Mouse (Mus musculus): ENCODE measurements around the gene Tnnt2. TPM values are rescaled to one million over a fixed set of nuclear protein-coding genes. Genes with fewer than 3 reads are reported as not detected.

The Tnnt2 gene
- polyA plus RNA-seq, 1 experiment from 2014 or later = 6.0 TPM

- Histone ChIP-seq H3K27me3 (ENCODE audit: insufficient read depth, low read length) (no peaks in the 10 kb centered on the region), H3K4me1 (ENCODE audit: insufficient read depth) (no peaks in the 10 kb centered on the region)
- no peak for ATAC-seq (ENCODE audit: insufficient read depth)
These were observed 55.5 kb downstream of the Tnnt2 start for GRCm38 (mm10) chr1:135891424-135892216.

GRCm38 (mm10) chr1:135892233-135892632, 56.1 kb downstream of the Tnnt2 start:
- WGBS = 62% methylated on average over 6 of the region's 6 CpGs

More at GRCm38 (mm10) chr1:135891424-135892216, 55.5 kb downstream of the Tnnt2 start:
- Histone ChIP-seq H3K9ac (no peak overlapping the region), H3K4me2 (no peak overlapping the region), H3K4me3 (ENCODE audit: low read depth, low read length) (no peak overlapping the region), H3K27ac (ENCODE audit: low read depth) (no peak overlapping the region), H3K36me3 (ENCODE audit: insufficient read depth) (no peaks in the 10 kb centered on the region), H3K9me3 (ENCODE audit: low read depth, low read length) (no peaks in the 10 kb centered on the region)
- no peak for DNase-seq
- 58% methylated on average over 11 of the region's 11 CpGs for WGBS
- TF ChIP-seq CTCF (IDR thresholded peaks at IDR 0.05; ENCODE audit: low read depth) = no peak

GRCm38 (mm10) chr1:135892764-135893163, 56.6 kb downstream of the Tnnt2 start:
- no peak for TF ChIP-seq CTCF (IDR thresholded peaks at IDR 0.05; ENCODE audit: low read depth)
- no peak overlapping the region for H3K9ac ChIP-seq
- H3K27me3 ChIP-seq (ENCODE audit: insufficient read depth, low read length) = no peaks in the 10 kb centered on the region
- no peaks in the 10 kb centered on the region for H3K4me1 ChIP-seq (ENCODE audit: insufficient read depth)
- H3K9me3 ChIP-seq (ENCODE audit: low read depth, low read length) = no peaks in the 10 kb centered on the region
- H3K27ac ChIP-seq (ENCODE audit: low read depth) = no peak overlapping the region
- 66% methylated on average over 6 of the region's 6 CpGs for WGBS
- no peak overlapping the region for H3K4me2 ChIP-seq
- H3K4me3 ChIP-seq (ENCODE audit: low read depth, low read length) = no peak overlapping the region
- no peak for ATAC-seq (ENCODE audit: insufficient read depth)
- DNase-seq = no peak
- no peaks in the 10 kb centered on the region for H3K36me3 ChIP-seq (ENCODE audit: insufficient read depth)

More at GRCm38 (mm10) chr1:135892233-135892632, 56.1 kb downstream of the Tnnt2 start:
- ATAC-seq (ENCODE audit: insufficient read depth) = no peak
- no peak overlapping the region for H3K4me3 ChIP-seq (ENCODE audit: low read depth, low read length)
- no peak for DNase-seq
- no peaks in the 10 kb centered on the region for H3K36me3 ChIP-seq (ENCODE audit: insufficient read depth)
- no peak overlapping the region for H3K27ac ChIP-seq (ENCODE audit: low read depth)
- H3K27me3 ChIP-seq (ENCODE audit: insufficient read depth, low read length) = no peaks in the 10 kb centered on the region
- TF ChIP-seq CTCF (IDR thresholded peaks at IDR 0.05; ENCODE audit: low read depth) = no peak
- no peaks in the 10 kb centered on the region for H3K4me1 ChIP-seq (ENCODE audit: insufficient read depth)
- no peak overlapping the region for H3K9ac ChIP-seq
- H3K9me3 ChIP-seq (ENCODE audit: low read depth, low read length) = no peaks in the 10 kb centered on the region
- H3K4me2 ChIP-seq = no peak overlapping the region

- 69% methylated on average over 3 of the region's 3 CpGs for WGBS
- H3K27me3 ChIP-seq (ENCODE audit: insufficient read depth, low read length) = no peaks in the 10 kb centered on the region
- no peak overlapping the region for H3K27ac ChIP-seq (ENCODE audit: low read depth)
- ATAC-seq (ENCODE audit: insufficient read depth) = no peak
- no peak for DNase-seq
- H3K4me2 ChIP-seq = no peak overlapping the region
- H3K36me3 ChIP-seq (ENCODE audit: insufficient read depth) = no peaks in the 10 kb centered on the region
- no peak overlapping the region for H3K4me3 ChIP-seq (ENCODE audit: low read depth, low read length)
- no peak overlapping the region for H3K9ac ChIP-seq
- no peaks in the 10 kb centered on the region for H3K9me3 ChIP-seq (ENCODE audit: low read depth, low read length)
- TF ChIP-seq CTCF (IDR thresholded peaks at IDR 0.05; ENCODE audit: low read depth) = no peak
- H3K4me1 ChIP-seq (ENCODE audit: insufficient read depth) = no peaks in the 10 kb centered on the region
These were observed 57.2 kb downstream of the Tnnt2 start for GRCm38 (mm10) chr1:135893377-135893776.

- ATAC-seq (ENCODE audit: insufficient read depth) (no peak), DNase-seq (no peak)
- Histone ChIP-seq H3K27me3 (ENCODE audit: insufficient read depth, low read length) (no peaks in the 10 kb centered on the region), H3K9me3 (ENCODE audit: low read depth, low read length) (no peaks in the 10 kb centered on the region), H3K9ac (no peak overlapping the region), H3K4me3 (ENCODE audit: low read depth, low read length) (no peak overlapping the region), H3K4me2 (no peak overlapping the region), H3K4me1 (ENCODE audit: insufficient read depth) (no peaks in the 10 kb centered on the region), H3K27ac (ENCODE audit: low read depth) (no peak overlapping the region), H3K36me3 (ENCODE audit: insufficient read depth) (no peaks in the 10 kb centered on the region)
- no peak for TF ChIP-seq CTCF (IDR thresholded peaks at IDR 0.05; ENCODE audit: low read depth)
- 83% methylated on average over 4 of the region's 4 CpGs for WGBS
These were observed 59.2 kb downstream of the Tnnt2 start for GRCm38 (mm10) chr1:135895367-135895766.

- Histone ChIP-seq H3K4me3 (ENCODE audit: low read depth, low read length) (no peak overlapping the region), H3K4me1 (ENCODE audit: insufficient read depth) (no peaks in the 10 kb centered on the region), H3K27ac (ENCODE audit: low read depth) (no peak overlapping the region), H3K9me3 (ENCODE audit: low read depth, low read length) (no peaks in the 10 kb centered on the region), H3K9ac (no peak overlapping the region), H3K36me3 (ENCODE audit: insufficient read depth) (no peaks in the 10 kb centered on the region), H3K27me3 (ENCODE audit: insufficient read depth, low read length) (no peaks in the 10 kb centered on the region), H3K4me2 (no peak overlapping the region)
- TF ChIP-seq CTCF (IDR thresholded peaks at IDR 0.05; ENCODE audit: low read depth) = no peak
- no peak for ATAC-seq (ENCODE audit: insufficient read depth)
- 87% methylated on average over 6 of the region's 6 CpGs for WGBS
- no peak for DNase-seq
These were observed 63.1 kb downstream of the Tnnt2 start for GRCm38 (mm10) chr1:135899295-135899694.

- Histone ChIP-seq H3K4me2 (no peak overlapping the region), H3K4me3 (ENCODE audit: low read depth, low read length) (no peak overlapping the region), H3K4me1 (ENCODE audit: insufficient read depth) (no peaks in the 10 kb centered on the region), H3K27ac (ENCODE audit: low read depth) (no peak overlapping the region), H3K9ac (no peak overlapping the region), H3K9me3 (ENCODE audit: low read depth, low read length) (no peaks in the 10 kb centered on the region), H3K27me3 (ENCODE audit: insufficient read depth, low read length) (no peaks in the 10 kb centered on the region), H3K36me3 (ENCODE audit: insufficient read depth) (no peaks in the 10 kb centered on the region)
- TF ChIP-seq CTCF (IDR thresholded peaks at IDR 0.05; ENCODE audit: low read depth) = no peak
- DNase-seq (no peak), ATAC-seq (ENCODE audit: insufficient read depth) (no peak)
- WGBS = 54% methylated on average over 7 of the region's 7 CpGs
These were observed 63.9 kb downstream of the Tnnt2 start for GRCm38 (mm10) chr1:135899991-135900515.

Other genes with a start within 250 kb of the Tnnt2 start
- 19.6 and 21.7 TPM in 2 replicates for gene Nav1, start 229.1 kb upstream of the Tnnt2 start, polyA plus RNA-seq (2014; fragmentation: Nextera tagmentation; extraction: Ambion mirVana)
- 271 and 297 TPM in 2 replicates for gene Csrp1, start 116.3 kb upstream of the Tnnt2 start, polyA plus RNA-seq (2014; fragmentation: Nextera tagmentation; extraction: Ambion mirVana)
- 75.4 and 79.5 TPM in 2 replicates for gene Phlda3, start 70.2 kb upstream of the Tnnt2 start, polyA plus RNA-seq (2014; fragmentation: Nextera tagmentation; extraction: Ambion mirVana)
- gene Tnni1, start 56.9 kb upstream of the Tnnt2 start, polyA plus RNA-seq (2014; fragmentation: Nextera tagmentation; extraction: Ambion mirVana) = 11.4 and 63.9 TPM in 2 replicates
- gene Lad1, start 17.8 kb upstream of the Tnnt2 start, polyA plus RNA-seq (2014; fragmentation: Nextera tagmentation; extraction: Ambion mirVana) = 14.4 and 14.5 TPM in 2 replicates
- 0.09 TPM in 1 of 2 replicates, not detected in the other for gene Pkp1, start 82.9 kb downstream of the Tnnt2 start, polyA plus RNA-seq (2014; fragmentation: Nextera tagmentation; extraction: Ambion mirVana)
- not detected in 2 replicates for gene Igfn1, start 170.0 kb downstream of the Tnnt2 start, polyA plus RNA-seq (2014; fragmentation: Nextera tagmentation; extraction: Ambion mirVana)
- 72.7 and 76.3 TPM in 2 replicates for gene Tmem9, start 171.8 kb downstream of the Tnnt2 start, polyA plus RNA-seq (2014; fragmentation: Nextera tagmentation; extraction: Ambion mirVana)
- not detected in 2 replicates for gene Ascl5, start 214.4 kb downstream of the Tnnt2 start, polyA plus RNA-seq (2014; fragmentation: Nextera tagmentation; extraction: Ambion mirVana)
- gene Cacna1s, start 216.4 kb downstream of the Tnnt2 start, polyA plus RNA-seq (2014; fragmentation: Nextera tagmentation; extraction: Ambion mirVana) = not detected in 2 replicates

All from lung, embryonic 14.5 days (tissue).